Mouse (Mus musculus) liver, adult 10 weeks (tissue): Measurements from ENCODE around the gene Gm21865. TPM values are rescaled to one million over a fixed set of nuclear protein-coding genes. Genes with fewer than 3 reads are reported as not detected.

Source experiments
- polyA plus RNA-seq: library from polyadenylated mRNA; stranded (reverse); fragments of 350-450 nt; fragmentation: Illumina TruSeq; extraction: RNeasy Lipid Tissue Mini Kit (QIAGEN cat#74804); gene quantifications from one replicate; pipeline ENCODE4 v1.2.3, GENCODE M21; 2014; ENCODE audit warnings: low read depth, low replicate concordance

The Gm21865 gene
- not detected for polyA plus RNA-seq

DNA sequence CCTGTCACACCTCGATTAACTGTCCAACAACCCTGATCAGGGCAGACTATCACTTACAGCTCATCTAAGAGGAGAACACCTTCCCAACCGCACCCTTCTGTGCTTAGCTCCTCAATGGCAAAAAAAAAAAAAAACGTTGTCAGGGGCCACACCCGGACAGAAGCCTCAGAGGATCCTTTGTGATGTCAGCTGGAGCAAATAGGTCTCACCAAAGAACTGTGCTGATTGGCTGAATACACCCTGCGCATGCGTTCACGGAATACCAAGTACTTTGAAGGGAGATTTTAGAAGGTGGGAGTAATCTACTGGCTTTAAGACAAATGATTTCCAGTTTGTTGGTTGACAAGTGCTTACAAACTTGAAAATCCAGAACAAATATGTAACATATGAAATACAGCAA is at the start of gene Gm21865:
TSS of gene Gm21865 (minus strand) at position 101 of the 400 bp plus-strand sequence.

Other genes with a start within 250 kb of the Gm21865 start
- not detected for gene Gm21882, start 64.6 kb upstream of the Gm21865 start, polyA plus RNA-seq